Mouse (Mus musculus) frontal cortex, adult (tissue): ENCODE measurements around the gene Prkca.
A peak's percentile ranks its signal among the peaks of the same experiment; 100 is the strongest.

Source experiments
- ATAC-seq: cut with Nextera tagmentation; 2 replicates; pipeline ENCODE4 v1.9.2; 2017; ENCODE audit warnings: mild to moderate bottlenecking, moderate library complexity, mixed read lengths; ENCODE audit not compliant: low TSS enrichment

The Prkca gene

GRCm38 (mm10) chr11:108295373-108295772 lies 48.4 kb downstream of the Prkca start:
- ATAC-seq: no peak

GRCm38 (mm10) chr11:108294305-108294813 lies 49.4 kb downstream of the Prkca start:
- ATAC-seq: no peak

- no peak for ATAC-seq
Measured at GRCm38 (mm10) chr11:108293843-108294242, 49.9 kb downstream of the Prkca start.

- ATAC-seq: no peak
Measured at GRCm38 (mm10) chr11:108289192-108289591, 54.5 kb downstream of the Prkca start.

GRCm38 (mm10) chr11:108287321-108287720 lies 56.4 kb downstream of the Prkca start:
- no peak for ATAC-seq

- no peak for ATAC-seq
Measured at GRCm38 (mm10) chr11:108285046-108285445, 58.7 kb downstream of the Prkca start.

- no peak for ATAC-seq
Measured at GRCm38 (mm10) chr11:108282850-108283459, 60.8 kb downstream of the Prkca start.

- ATAC-seq: no peak
Measured at GRCm38 (mm10) chr11:108279748-108280373, 63.9 kb downstream of the Prkca start.

- ATAC-seq: no peak
Measured at GRCm38 (mm10) chr11:108277096-108277495, 66.6 kb downstream of the Prkca start.

GRCm38 (mm10) chr11:108276148-108276547 lies 67.6 kb downstream of the Prkca start:
- no peak for ATAC-seq

GRCm38 (mm10) chr11:108274046-108274445 lies 69.7 kb downstream of the Prkca start:
- ATAC-seq: no peak

GRCm38 (mm10) chr11:108273415-108273965 lies 70.2 kb downstream of the Prkca start:
- peak; percentile 17 for ATAC-seq

GRCm38 (mm10) chr11:108272601-108273414 lies 70.9 kb downstream of the Prkca start:
- ATAC-seq: peak; percentile 66

- ATAC-seq: no peak
Measured at GRCm38 (mm10) chr11:108271305-108271704, 72.4 kb downstream of the Prkca start.

GRCm38 (mm10) chr11:108269516-108269915 lies 74.2 kb downstream of the Prkca start:
- ATAC-seq: no peak

- no peak for ATAC-seq
Measured at GRCm38 (mm10) chr11:108268421-108269322, 75.1 kb downstream of the Prkca start.

GRCm38 (mm10) chr11:108267825-108268224 lies 75.9 kb downstream of the Prkca start:
- ATAC-seq: peak; percentile 14; the same call in 1 of the 2 replicates

GRCm38 (mm10) chr11:108267066-108267465 lies 76.7 kb downstream of the Prkca start:
- no peak for ATAC-seq

GRCm38 (mm10) chr11:108263868-108264267 lies 79.9 kb downstream of the Prkca start:
- no peak for ATAC-seq

- ATAC-seq: no peak
Measured at GRCm38 (mm10) chr11:108263406-108263805, 80.3 kb downstream of the Prkca start.

- ATAC-seq: no peak
Measured at GRCm38 (mm10) chr11:108261751-108262160, 82.0 kb downstream of the Prkca start.
